16 mouse cellular contexts compared by ENCODE assay signal in the genomic region with DNA sequence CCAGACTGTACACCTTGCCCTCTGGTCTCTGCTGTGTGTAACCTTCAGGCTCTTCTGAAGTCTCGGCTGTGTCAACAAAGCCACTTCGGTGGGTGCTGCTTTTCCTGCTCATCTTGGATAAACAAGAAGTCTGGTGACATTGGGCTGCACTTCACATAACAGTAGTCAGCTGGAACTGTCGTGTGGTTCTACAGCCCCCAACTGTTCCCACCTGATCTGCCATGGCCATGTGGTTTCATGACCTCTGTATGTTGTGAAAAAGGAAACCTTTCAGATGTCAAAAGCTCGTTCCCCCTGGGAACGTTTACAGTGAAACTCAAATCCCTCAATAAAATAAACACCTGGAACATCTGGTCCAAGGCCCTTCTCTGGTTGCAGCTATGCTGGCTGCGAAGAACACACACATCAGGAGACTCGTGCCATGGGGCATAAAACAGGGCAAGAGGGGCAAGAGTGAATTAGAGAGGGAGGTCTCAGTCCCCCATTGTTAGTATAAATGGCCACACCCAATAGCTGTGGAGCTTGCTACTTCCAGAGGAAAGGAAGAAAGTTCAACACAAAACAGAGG.
"Had no signal": no experiment of that assay in that cellular context is flagged by ENCODE, and none has a peak within 500 bp of the region (broad histone marks: within the 10 kb centered on the region; RNA-seq: fewer than 3 reads in every experiment).

No protein-coding gene starts in this region.

- H3K27me3 ChIP-seq: liver, embryonic 13.5 days; lung, embryonic 15.5 days; midbrain, embryonic 13.5 days; neural tube, embryonic 12.5 days had no signal

- H3K4me2 ChIP-seq: liver, embryonic 13.5 days; lung, embryonic 15.5 days; midbrain, embryonic 13.5 days; neural tube, embryonic 12.5 days had no signal

- H3K4me1 ChIP-seq: liver, embryonic 13.5 days; lung, embryonic 15.5 days; neural tube, embryonic 12.5 days had no signal

- H3K9ac ChIP-seq: liver, embryonic 13.5 days; liver, postnatal 0 days; lung, embryonic 15.5 days; midbrain, embryonic 13.5 days; neural tube, embryonic 12.5 days had no signal

- H3K4me3 ChIP-seq: liver, embryonic 13.5 days; lung, embryonic 15.5 days; midbrain, embryonic 13.5 days; neural tube, embryonic 12.5 days had no signal

- H3K9me3 ChIP-seq: lung, embryonic 15.5 days; midbrain, embryonic 13.5 days; neural tube, embryonic 12.5 days had no signal

- H3K36me3 ChIP-seq: liver, embryonic 13.5 days; lung, embryonic 15.5 days had no signal

- H3K27ac ChIP-seq: liver, embryonic 13.5 days; lung, embryonic 15.5 days; macrophage; midbrain, embryonic 13.5 days; neural tube, embryonic 12.5 days had no signal

- ATAC-seq: intestine, embryonic 16.5 days; liver, postnatal 0 days; midbrain, embryonic 13.5 days had no signal

- DNase-seq: kidney, adult 8-10 months; left cerebral cortex, postnatal 4 days; liver; liver, embryonic 13.5 days; liver, postnatal 0 days; lung, postnatal 14 days; retina, postnatal 1 day; right cerebral cortex, postnatal 4 days; spleen, adult 18-20 months; thymus, adult 18-20 months; thymus, postnatal 14 days had no signal
